Mouse (Mus musculus): ENCODE measurements at regions not wholly inside any gene's neighbourhood (a gene's known extent, or its start where the extent isn't known, plus 50 kb on each side); places are given as distances from the start of the nearest gene placed in this dataset.

DNA sequence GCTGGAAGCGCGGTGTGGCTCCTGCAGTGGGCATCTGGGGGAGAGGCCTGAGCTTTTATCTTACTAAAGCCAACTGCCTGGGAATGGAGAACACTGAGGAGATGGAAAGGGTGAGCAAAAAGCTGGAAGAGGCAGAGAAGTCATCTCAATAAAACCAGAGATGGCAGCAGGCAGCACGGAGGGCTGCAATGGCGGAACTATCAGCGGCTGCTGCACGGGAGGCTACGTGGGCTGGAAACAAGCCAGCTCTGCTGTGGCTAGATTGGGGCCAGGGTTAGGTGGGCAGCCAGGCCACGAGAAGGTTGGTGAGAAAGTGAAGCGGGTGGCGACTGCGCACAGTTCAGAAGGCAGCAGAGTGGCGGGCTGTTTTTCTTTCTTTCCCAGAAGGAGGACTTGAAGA lies 197.8 kb downstream of the Enc1 start:
- TF ChIP-seq POLR2A (IDR thresholded peaks at IDR 0.05; ENCODE audit: borderline replicate concordance, extremely low read depth, insufficient read depth, insufficient read length, poor library complexity, severe bottlenecking) = no peak
- TF ChIP-seq CTCF (IDR thresholded peaks at IDR 0.05; ENCODE audit: borderline replicate concordance, extremely low read depth, insufficient read depth, insufficient read length) = no peak
